Mouse (Mus musculus) thymus, postnatal 10 days (tissue): Measurements from ENCODE around the gene BC030867.

Experiments
- DNase-seq, 2 experiments: peaks; one replicate each; pipeline ENCODE4 v3.0.0; 2021; ENCODE audit warnings: low spot score in 2 of 2

BC030867 gene

GRCm38 (mm10) chr11:102290141-102290540, 41.5 kb downstream of the BC030867 start:
- DNase-seq: no peak

DNA sequence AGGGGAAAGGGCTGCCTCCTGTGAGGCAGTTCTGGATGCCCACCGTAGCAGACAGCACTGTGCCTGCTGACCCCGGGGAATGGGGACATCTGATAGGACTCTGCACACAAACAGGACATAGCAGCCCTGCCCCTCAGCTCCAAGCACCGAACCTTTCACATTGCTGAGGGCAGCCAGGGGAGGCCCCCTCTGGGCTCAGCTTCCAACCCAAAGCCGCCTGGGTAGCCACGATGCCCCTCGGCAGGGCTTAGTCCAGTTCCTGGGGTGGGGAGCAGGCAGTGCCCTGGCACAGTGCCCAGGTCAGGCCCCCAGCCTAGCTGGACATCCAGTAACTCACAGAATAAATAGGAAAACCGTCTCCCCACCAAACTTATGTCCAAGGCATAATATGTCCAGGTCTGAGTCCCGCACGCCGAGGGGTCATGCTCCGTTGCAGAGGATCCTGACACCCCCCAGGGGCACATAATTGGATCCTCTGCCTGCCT, 42.4 kb downstream of the BC030867 start:
- DNase-seq: no peak

- DNase-seq: no peak
Measured at GRCm38 (mm10) chr11:102293971-102294370, 45.3 kb downstream of the BC030867 start.

- DNase-seq: no peak
Measured at GRCm38 (mm10) chr11:102294416-102294815, 45.7 kb downstream of the BC030867 start.

DNA sequence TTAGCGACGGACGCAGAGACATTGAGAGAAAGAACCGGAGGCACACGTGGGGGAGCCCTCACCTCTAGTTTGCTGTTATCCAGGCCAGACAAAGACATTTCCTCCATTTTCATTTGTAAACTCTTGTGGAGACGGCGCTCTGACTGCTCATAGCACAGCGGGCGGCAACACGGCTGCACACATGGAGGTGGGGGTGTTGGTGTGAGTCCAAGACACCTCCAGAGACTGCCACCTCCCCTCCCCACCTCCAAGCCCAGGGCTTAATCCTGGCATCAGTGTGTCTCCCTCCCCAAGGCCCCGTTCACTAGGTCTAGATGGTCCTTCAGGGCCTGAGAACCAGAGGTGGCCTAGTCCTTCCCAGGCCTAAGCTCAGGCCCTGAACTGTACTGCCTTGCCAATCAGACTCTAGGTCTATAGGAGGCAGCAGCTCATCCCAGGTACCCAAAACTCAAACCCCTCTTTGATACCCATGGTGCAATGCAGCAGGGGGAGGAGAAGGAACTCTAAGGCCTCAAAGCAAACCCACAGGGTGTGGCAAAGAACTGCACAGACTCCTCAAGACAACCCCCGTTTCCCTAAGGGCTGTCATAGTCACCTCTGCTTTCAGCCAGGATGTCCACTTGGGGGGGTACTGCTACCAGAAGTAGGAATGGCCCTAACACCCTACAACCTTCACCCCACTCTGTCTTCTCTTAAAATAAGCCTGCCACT, 46.4 kb downstream of the BC030867 start:
- peak; percentile 69 to 74 for DNase-seq

DNA sequence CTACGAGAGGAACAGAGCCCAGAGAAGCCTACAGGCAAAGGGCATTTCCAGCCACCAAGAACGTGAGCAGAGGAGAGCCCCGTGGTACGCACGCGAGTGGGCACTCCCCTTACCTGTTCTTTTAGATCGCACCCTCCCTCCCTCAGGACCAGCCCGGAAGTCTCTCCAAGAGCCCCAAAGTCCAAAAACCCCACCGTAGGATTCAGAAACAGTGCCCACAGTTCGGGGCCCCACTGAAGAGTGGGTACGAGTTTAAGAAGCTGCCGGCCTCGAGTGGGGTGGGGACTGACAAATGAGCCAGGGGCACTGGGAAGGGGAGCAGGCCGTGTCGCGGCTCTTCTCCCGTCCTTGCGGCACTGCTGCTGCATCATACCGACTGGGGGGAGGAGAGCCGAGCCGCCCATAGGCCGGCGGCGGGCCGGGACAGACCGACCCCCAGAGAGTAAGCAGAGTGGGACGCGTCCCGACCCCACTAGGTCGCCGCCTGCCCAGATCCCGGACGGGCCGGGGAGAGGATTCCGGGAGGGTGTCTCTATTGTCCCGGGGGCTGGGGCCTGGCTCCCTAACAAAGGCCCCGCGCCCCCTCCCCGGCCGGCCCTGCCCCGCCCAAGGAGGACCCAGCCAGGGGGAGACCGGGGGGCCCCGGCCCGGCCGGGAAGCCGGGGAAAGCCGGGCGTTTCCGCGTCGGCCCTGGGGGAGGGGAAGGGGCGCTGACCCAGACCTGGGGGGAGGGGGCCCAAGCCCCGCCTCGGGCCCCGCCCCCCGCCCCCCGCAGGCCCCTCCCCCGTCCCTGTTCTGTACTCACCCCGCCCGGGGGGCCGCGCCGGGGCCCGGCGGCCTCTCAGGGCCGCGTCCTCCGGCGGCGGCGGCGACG, 47.2 kb downstream of the BC030867 start:
- peak; percentile 71 to 72 for DNase-seq

DNA sequence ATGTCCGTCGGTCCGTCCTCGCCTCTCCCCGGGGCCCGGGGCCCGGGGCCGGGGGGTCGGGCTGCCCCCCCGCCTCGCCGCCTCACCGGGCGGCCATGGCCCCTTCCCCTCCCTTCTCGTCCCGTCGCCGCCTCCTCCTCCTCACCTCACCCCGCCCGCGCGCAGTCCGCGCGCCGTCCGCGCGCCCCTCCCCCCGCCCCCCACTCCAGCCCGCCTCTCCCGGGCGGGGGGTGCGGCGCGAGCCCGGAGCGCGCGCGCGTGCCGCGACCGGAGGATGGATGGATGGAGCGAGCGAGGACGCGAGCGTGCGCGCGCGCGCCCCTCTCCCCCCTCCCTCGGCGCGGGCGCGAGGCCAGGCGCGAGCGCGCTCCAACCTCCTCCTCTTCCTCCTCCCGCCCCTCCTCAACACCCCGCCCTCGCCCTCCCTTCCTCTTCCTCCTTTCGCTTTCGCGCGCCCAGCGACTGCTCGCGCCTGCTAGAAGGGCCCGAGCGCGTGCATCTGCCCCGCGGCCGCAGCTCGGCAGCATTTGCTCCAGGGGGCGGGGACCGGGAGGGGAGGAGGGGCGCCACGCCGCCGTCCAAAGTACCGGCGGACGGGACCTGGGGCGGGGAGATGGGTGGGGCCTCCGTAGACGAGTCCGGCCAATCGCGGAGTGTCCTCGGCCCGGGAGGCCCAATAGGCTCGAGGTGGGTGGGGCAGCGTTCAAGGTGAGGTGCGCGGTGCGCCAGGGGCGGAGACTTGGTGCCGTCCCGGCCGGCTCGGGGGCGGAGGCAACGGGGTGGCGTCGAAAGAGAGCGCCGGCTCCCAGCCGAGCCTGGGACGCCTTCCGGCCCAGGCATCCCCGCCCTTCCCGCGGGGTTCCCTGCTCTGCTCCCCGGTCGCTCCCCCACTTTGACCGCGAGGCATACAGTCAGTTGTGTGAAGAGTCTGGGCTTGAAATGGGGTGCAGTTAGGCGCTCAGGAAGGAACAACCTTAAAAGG, 48.1 kb downstream of the BC030867 start, which contains the start of gene Atxn7l3:
Gene Atxn7l3, minus strand, starts transcription at position 141 of the 982 bp plus-strand sequence.
- DNase-seq: peak; percentile 97 to 100

DNA sequence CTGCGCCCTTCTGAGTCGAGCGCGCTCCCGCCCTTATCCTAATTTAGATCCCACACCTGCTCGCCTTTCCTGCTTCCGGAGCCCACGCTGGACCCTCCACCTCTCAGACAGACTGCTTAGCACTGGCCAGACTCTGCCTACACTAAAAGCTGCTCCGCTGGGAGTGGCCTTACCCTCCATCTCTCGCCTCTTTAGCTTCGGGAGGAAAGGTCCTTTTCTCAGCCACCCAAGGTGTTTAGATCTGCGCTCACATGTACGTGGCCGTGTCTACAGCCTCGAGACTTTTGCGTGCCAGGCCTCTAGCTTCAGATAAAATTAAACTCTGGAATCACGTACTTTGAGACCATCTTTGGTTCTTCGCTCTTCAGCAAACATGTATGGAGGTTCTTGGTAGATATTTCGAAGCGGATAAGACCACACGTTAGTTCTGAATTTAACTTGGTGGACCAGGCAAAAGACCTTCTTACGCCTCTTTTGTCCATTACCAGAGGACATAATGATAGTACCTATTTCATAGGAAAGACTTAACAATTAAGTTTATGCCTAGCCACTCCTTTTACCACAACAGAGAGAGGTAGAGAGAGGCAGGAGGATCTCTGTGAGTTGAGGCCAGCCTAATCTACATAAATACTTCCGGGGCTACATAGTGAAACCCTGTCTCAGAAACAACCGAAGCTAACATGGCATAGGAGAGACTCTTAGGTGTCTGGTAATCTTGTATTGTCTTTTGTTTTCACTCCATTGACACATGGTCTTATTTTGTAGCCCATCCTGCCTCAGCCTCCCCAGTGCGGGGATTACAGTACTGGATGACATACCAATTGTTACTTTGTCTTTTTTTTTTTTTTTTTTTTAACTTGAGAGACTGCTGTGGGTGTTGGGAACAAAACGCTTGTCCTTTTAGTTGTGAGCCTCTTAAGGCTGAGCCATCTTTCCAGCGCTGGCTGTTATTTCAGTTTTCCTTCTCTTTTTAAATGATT, 49.2 kb downstream of the BC030867 start:
- no peak for DNase-seq

DNA sequence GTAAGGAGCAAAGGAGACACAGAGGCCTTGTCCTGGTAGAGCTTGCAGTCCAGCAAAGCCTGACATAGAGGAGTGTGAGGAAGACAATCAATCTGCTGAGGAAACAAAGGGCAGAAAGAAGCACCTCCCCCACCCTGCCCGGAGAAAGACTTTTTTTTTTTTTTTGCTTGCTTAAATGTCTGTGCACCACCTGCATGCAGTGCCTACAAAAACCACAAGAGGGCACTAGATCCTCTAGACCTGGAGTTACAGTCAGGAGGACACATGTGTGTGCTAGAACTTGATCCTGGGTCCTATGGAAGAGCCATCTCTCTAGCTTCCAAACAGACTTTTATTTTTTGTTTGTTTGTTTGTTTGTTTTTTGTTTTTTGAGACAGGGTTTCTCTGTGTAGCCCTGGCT, 51.2 kb downstream of the BC030867 start:
- peak; percentile 74 to 83 for DNase-seq

GRCm38 (mm10) chr11:102304141-102304540, 55.5 kb downstream of the BC030867 start:
- DNase-seq: no peak

- no peak for DNase-seq
Measured at GRCm38 (mm10) chr11:102305359-102305758, 56.7 kb downstream of the BC030867 start.

- DNase-seq: no peak
Measured at GRCm38 (mm10) chr11:102308104-102308503, 59.4 kb downstream of the BC030867 start.

GRCm38 (mm10) chr11:102308979-102309378, 60.3 kb downstream of the BC030867 start:
- peak; percentile 92 to 96 for DNase-seq

- no peak for DNase-seq
Measured at GRCm38 (mm10) chr11:102309821-102310617, 61.3 kb downstream of the BC030867 start.

DNA sequence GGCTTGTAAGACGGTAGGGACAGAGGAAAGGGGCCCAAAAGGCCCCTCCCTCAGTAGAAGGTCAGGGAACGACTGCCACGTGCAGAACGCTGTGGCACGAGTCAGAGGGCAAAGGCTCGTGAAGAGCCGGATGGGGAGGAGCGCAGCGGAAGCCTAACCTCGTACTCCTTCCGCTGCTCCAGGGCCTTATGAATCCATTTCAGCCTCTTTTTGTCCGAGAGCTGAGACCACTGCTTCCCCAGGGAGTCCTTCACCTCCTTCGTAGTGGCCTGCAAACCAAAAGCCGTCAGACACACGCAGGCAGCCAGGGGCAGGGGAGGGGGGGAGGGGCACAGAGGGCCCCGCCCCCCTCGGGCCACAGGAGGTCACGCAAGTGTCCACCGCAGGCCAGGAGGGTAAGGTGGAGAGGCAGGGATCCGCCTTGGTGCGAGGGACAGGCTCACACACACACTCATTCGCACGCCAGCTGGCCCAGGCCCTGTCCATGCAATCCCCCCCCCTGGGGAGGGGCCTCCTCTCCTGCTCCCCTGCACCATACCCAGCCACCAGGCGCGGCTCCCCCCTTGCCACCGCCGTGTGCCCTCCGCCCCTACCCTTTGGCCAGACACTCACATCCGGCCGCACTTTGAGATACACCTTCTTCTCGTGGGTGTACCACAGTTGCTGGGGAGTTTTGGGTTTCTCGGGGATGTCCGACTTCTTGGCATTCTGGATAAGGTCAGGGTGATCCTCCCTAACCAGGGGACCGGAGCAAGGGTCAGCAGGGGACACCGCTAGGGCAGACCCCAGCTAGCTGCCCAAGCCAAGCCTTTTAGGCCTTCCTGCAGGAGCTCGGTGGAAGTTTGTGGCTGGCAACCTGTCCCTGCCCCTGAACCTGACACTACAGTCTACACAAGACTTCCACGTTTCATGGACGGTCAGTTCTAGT, 62.4 kb downstream of the BC030867 start:
- DNase-seq: no peak

- no peak for DNase-seq
Measured at GRCm38 (mm10) chr11:102311966-102312365, 63.3 kb downstream of the BC030867 start.

GRCm38 (mm10) chr11:102312586-102312985, 63.9 kb downstream of the BC030867 start:
- DNase-seq: no peak

DNA sequence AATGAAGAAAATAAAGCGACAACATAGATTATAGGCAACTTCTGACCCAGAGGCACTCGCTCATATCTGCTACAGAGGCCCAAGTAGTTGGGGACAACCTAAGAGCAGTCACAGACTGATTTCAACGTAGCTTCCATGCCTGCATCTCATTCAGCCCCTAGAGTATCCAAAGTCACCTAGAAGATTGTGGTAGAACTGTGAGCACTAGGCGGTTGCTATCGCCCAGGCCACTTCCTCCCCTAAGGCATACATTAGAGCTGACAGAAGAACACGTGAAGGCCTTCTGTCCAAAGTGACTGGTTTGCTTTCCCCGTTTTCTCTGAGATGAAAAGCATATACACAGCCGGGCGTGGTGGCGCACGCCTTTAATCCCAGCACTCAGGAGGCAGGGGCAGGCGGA, 65.6 kb downstream of the BC030867 start:
- DNase-seq: no peak
